Mouse (Mus musculus): Measurements from ENCODE around the gene Ankrd7. TPM values are rescaled to one million over a fixed set of nuclear protein-coding genes. Genes with fewer than 3 reads are reported as not detected.
"Not testable (repeated sequence)": the region's sequence is repeated elsewhere in the genome, so short reads cannot be mapped to it uniquely, and the experiment has no call there.

Gene Ankrd7
- 0.17 and 0.23 TPM in 2 replicates for polyA plus RNA-seq (2012; rRNA removed)

DNA sequence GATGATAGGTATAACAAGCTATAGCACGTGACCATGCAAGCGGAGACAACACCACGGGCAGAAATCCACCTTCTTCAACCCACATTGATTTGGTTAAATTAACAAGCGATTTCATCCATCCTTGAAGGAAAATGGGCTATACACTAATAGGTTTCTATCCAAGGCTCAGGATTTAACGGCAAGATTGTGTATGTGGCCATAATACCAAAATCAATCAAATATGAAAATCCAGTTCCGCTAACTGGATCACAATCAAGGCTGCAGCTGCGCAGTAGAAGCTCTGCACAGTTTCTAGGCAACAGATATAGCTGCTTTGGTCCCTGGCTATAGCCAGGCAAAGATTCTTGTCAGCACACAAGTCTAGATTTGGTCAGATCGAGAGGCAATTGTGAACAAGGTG is at the start of gene Ankrd7:
Gene Ankrd7, plus strand, starts transcription at position 301 of the 400 bp plus-strand sequence.
- H3K4me3 ChIP-seq (replicated peaks; ENCODE audit: insufficient read depth, low read depth, low read length): no peak within 1 kb of the TSS
- 94% methylated on average over 8 of the region's 8 CpGs for WGBS

DNA sequence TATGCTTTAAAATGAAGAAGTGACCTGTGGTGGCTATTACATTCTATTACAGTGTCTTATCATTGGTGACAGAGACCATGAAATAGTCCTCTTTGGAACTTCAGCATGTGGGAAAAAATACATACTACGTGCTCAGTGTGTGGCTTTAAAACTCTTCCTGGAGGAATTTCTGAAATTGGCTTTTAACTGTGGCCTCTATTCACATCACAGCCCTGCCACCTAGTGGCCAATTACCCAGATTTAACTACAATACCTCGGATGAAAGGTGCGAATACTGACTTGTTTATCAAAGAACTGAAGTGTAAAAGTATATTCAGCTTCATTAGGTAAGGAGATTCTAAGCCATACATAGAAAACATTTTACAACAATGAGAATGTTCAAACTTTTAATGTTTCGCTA is 46.8 kb upstream of the Ankrd7 start:
- H3K27me3 ChIP-seq (ENCODE audit: control insufficient read depth, insufficient read depth, low read length): no peaks in the 10 kb centered on the region
- DNase-seq: peak; percentile 43 to 48
- H3K27ac ChIP-seq (ENCODE audit: insufficient read depth, low read length): no peak overlapping the region
- TF ChIP-seq POLR2A (IDR thresholded peaks at IDR 0.05; ENCODE audit: borderline replicate concordance, insufficient read depth, low read length) (no peak), CTCF (IDR thresholded peaks at IDR 0.05; ENCODE audit: borderline replicate concordance, insufficient read depth, low read depth, low read length) (peak; percentile 47; the same call in 1 of the 2 replicates)
- no peaks in the 10 kb centered on the region for H3K4me1 ChIP-seq (ENCODE audit: control insufficient read depth, insufficient read depth, low read length)
- 11% methylated on average over 4 of the region's 4 CpGs for WGBS
- no peak overlapping the region for H3K4me3 ChIP-seq (replicated peaks; ENCODE audit: insufficient read depth, low read depth, low read length)

More for the DNA sequence above, at the start of gene Ankrd7:
- H3K27me3 ChIP-seq (ENCODE audit: control insufficient read depth, insufficient read depth, low read length): no peaks in the 10 kb centered on the region
- no peaks in the 10 kb centered on the region for H3K4me1 ChIP-seq (ENCODE audit: control insufficient read depth, insufficient read depth, low read length)
- DNase-seq: no peak
- no peak for TF ChIP-seq CTCF (IDR thresholded peaks at IDR 0.05; ENCODE audit: borderline replicate concordance, insufficient read depth, low read depth, low read length)
- TF ChIP-seq POLR2A (IDR thresholded peaks at IDR 0.05; ENCODE audit: borderline replicate concordance, insufficient read depth, low read length): no peak
- no peak within 1 kb of the TSS for H3K27ac ChIP-seq (ENCODE audit: insufficient read depth, low read length)

DNA sequence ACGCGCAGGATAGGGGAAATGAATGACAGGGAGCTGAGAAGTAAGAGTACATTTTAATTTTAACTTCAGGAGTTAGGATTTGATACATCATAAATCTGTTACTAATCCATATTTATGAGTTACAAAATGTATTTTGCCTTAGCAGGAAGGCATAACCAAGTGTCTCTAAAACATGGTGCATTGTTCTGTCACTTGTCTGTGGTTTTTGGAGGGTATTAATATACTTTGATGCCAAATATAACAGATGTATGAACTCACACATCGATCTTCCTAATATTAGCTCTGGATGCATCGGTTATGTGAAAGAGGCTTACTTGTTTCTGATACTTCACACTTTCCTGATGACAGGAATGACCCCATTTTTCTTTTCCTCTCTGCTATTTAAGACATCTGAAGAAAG is 45.9 kb upstream of the Ankrd7 start:
- 51% methylated on average over 4 of the region's 4 CpGs for WGBS
- Histone ChIP-seq H3K27me3 (ENCODE audit: control insufficient read depth, insufficient read depth, low read length) (no peaks in the 10 kb centered on the region), H3K4me3 (replicated peaks; ENCODE audit: insufficient read depth, low read depth, low read length) (no peak overlapping the region), H3K27ac (ENCODE audit: insufficient read depth, low read length) (no peak overlapping the region), H3K4me1 (ENCODE audit: control insufficient read depth, insufficient read depth, low read length) (no peaks in the 10 kb centered on the region)
- no peak for DNase-seq
- no peak for TF ChIP-seq CTCF (IDR thresholded peaks at IDR 0.05; ENCODE audit: borderline replicate concordance, insufficient read depth, low read depth, low read length)
- TF ChIP-seq POLR2A (IDR thresholded peaks at IDR 0.05; ENCODE audit: borderline replicate concordance, insufficient read depth, low read length): no peak

DNA sequence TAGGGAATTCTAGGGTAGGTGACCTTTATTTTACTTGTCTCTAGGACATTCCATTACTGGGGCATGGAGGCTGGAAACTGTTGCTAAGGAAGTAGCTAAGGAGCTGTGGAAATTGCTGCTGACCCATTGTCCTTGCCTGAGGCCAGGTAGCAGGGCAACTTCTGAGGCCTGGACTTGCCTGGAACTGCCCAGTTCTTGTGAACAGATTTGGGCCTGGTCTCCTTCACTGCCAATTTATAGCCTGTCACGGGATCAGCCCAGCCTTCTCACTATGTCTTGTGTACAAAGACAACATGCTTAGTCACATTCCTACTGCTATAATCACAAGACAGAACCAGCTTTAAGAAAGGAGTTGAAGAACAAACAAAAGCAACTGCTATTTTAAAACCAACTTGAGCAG is 43.3 kb upstream of the Ankrd7 start:
- H3K27me3 ChIP-seq (ENCODE audit: control insufficient read depth, insufficient read depth, low read length): no peaks in the 10 kb centered on the region
- DNase-seq: no peak
- H3K4me3 ChIP-seq (replicated peaks; ENCODE audit: insufficient read depth, low read depth, low read length): no peak overlapping the region
- TF ChIP-seq POLR2A (IDR thresholded peaks at IDR 0.05; ENCODE audit: borderline replicate concordance, insufficient read depth, low read length) (no peak), CTCF (IDR thresholded peaks at IDR 0.05; ENCODE audit: borderline replicate concordance, insufficient read depth, low read depth, low read length) (no peak)
- no peaks in the 10 kb centered on the region for H3K4me1 ChIP-seq (ENCODE audit: control insufficient read depth, insufficient read depth, low read length)
- no peak overlapping the region for H3K27ac ChIP-seq (ENCODE audit: insufficient read depth, low read length)
- 78% methylated on average over 1 of the region's 1 CpGs for WGBS

DNA sequence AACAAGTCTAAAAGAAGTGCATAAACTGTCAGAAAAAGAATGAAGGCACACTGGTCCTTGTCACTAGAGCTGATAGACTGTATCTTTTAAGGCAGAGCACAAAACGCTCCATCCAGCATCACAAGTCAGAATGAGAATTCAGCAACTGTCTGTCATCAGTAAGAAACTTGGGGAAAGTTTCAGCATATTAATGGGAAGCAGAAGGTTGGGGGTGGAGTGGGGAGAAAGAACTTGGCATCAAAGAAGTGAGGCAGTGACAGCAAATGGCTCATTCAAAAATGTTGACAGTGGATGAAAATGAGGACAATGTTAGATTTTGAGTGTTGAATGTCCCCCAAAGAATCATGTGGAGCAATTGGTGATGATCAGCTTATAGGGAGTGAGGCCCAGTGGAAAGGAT is 33.2 kb upstream of the Ankrd7 start:
- no peak overlapping the region for H3K27ac ChIP-seq (ENCODE audit: insufficient read depth, low read length)
- TF ChIP-seq CTCF (IDR thresholded peaks at IDR 0.05; ENCODE audit: borderline replicate concordance, insufficient read depth, low read depth, low read length): no peak
- no peak for TF ChIP-seq POLR2A (IDR thresholded peaks at IDR 0.05; ENCODE audit: borderline replicate concordance, insufficient read depth, low read length)
- 78% methylated on average over 1 of the region's 1 CpGs for WGBS
- no peaks in the 10 kb centered on the region for H3K4me1 ChIP-seq (ENCODE audit: control insufficient read depth, insufficient read depth, low read length)
- no peak overlapping the region for H3K4me3 ChIP-seq (replicated peaks; ENCODE audit: insufficient read depth, low read depth, low read length)
- no peaks in the 10 kb centered on the region; the same call in 1 of the 2 replicates for H3K27me3 ChIP-seq (ENCODE audit: control insufficient read depth, insufficient read depth, low read length)
- no peak for DNase-seq

DNA sequence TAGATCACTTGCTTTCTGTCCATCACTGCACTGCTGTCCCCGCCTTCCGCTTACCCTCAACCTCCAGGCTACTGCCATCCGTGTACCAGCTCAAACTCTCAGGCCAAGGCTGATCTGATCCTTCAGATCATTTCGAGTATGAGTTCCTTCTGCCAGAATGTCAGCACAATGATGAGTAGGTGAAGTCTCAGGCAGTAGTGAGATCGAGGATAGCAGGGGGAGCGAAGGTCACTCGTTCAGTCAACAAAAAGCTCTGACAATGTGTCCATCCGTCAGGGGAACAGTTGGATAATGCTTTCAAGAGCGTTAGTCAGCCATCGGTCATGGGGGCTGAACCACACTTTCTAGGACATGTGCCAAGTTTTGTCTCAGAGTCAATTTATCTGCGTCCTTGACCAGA is 21.6 kb upstream of the Ankrd7 start:
- WGBS: 53% methylated on average over 5 of the region's 11 CpGs
- not testable (repeated sequence) for H3K4me1 ChIP-seq (ENCODE audit: control insufficient read depth, insufficient read depth, low read length); DNase-seq; H3K4me3 ChIP-seq (replicated peaks; ENCODE audit: insufficient read depth, low read depth, low read length); H3K27ac ChIP-seq (ENCODE audit: insufficient read depth, low read length); H3K27me3 ChIP-seq (ENCODE audit: control insufficient read depth, insufficient read depth, low read length)

DNA sequence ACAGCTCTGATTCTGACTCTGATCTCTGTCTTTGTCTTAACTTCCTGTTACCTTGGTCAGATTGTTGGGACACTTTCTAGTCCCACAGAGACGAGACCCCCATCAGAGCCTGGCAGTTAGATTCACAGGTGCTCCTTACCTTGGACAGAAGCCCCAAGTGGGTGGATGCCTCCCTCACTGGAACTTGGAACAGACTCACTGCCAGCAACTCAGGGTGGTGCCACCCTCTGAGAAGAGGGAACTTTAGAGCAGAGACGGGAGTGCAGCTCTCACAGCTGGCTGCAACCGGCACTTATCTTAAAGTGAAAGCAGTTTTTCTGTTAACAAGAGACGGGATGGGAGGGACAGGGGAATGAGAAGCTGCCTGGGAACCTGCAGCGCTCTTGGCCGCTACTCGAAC is 20.5 kb upstream of the Ankrd7 start:
- H3K27me3 ChIP-seq (ENCODE audit: control insufficient read depth, insufficient read depth, low read length); DNase-seq; H3K27ac ChIP-seq (ENCODE audit: insufficient read depth, low read length); H3K4me1 ChIP-seq (ENCODE audit: control insufficient read depth, insufficient read depth, low read length); H3K4me3 ChIP-seq (replicated peaks; ENCODE audit: insufficient read depth, low read depth, low read length): not testable (repeated sequence)
- 48% methylated on average over 6 of the region's 7 CpGs for WGBS

DNA sequence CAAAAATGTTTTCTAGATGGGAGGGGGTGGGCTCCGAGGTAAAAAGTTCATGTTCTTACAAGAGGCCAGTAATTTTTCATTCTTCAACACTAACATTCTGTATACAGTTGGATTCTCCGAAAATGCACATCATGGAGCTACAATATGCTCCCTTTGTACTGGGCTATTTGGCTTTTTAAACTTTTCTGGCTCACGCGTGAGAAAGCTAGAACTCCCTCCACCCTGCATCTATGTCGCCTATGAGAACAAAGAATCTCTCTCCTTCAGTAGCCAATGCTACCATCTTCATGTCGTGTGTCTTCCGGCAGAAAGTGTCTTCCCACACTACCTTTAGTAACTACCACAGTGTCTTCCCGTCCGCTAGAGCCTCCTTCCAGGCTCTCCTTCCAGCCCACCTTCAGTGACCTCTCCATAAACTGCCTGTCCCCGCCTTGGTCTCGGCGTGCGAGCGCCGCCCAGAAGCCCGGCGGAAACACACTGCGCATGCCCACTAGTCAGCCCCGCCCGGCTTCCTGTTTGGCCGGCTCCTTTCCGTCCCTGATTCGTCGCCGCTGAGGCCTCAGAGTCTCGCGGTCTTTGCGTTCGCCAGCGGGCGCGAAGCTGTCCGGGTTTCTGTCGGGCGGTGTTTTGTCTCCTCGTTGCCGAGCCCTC is 17.9 kb upstream of the Ankrd7 start, which contains the start of gene Lsm8:
Gene Lsm8, plus strand, starts transcription at position 529 of the 651 bp plus-strand sequence.
- under 1% methylated on average over 37 of the region's 37 CpGs for WGBS
- DNase-seq: peak; percentile 95
- H3K4me3 ChIP-seq (replicated peaks; ENCODE audit: insufficient read depth, low read depth, low read length): peak within 1 kb of the TSS; percentile 94
- no peaks in the 10 kb centered on the region for H3K4me1 ChIP-seq (ENCODE audit: control insufficient read depth, insufficient read depth, low read length)
- TF ChIP-seq CTCF (IDR thresholded peaks at IDR 0.05; ENCODE audit: borderline replicate concordance, insufficient read depth, low read depth, low read length) (no peak), POLR2A (IDR thresholded peaks at IDR 0.05; ENCODE audit: borderline replicate concordance, insufficient read depth, low read length) (peak; percentile 85; the same call in 1 of the 2 replicates)
- peak within 1 kb of the TSS; percentile 82 for H3K27ac ChIP-seq (ENCODE audit: insufficient read depth, low read length)
- no peaks in the 10 kb centered on the region for H3K27me3 ChIP-seq (ENCODE audit: control insufficient read depth, insufficient read depth, low read length)
